Mouse (Mus musculus): ENCODE data around the gene Kcnmb1.
A peak's percentile ranks its signal among the peaks of the same experiment; 100 is the strongest.

The Kcnmb1 gene

GRCm38 (mm10) chr11:34000416-34000815 is 37.6 kb downstream of the Kcnmb1 start:
- DNase-seq (ENCODE audit: low spot score in 2 of 2): no peak

GRCm38 (mm10) chr11:34001938-34002592 is 39.3 kb downstream of the Kcnmb1 start:
- DNase-seq (ENCODE audit: low spot score in 2 of 2): peak in 1 of 2 experiments; percentile 44

GRCm38 (mm10) chr11:34002593-34002965 is 39.8 kb downstream of the Kcnmb1 start:
- DNase-seq (ENCODE audit: low spot score in 2 of 2): no peak

GRCm38 (mm10) chr11:34007616-34008015 is 44.8 kb downstream of the Kcnmb1 start:
- DNase-seq (ENCODE audit: low spot score in 2 of 2): no peak

GRCm38 (mm10) chr11:34008214-34008613 is 45.4 kb downstream of the Kcnmb1 start:
- DNase-seq (ENCODE audit: low spot score in 2 of 2): peak in 1 of 2 experiments; percentile 31

- peak; percentile 24 to 52 for DNase-seq (ENCODE audit: low spot score in 2 of 2)
Measured at GRCm38 (mm10) chr11:34008702-34009101, 45.9 kb downstream of the Kcnmb1 start.

- no peak for DNase-seq (ENCODE audit: low spot score in 2 of 2)
Measured at GRCm38 (mm10) chr11:34009316-34010087, 46.7 kb downstream of the Kcnmb1 start.

- DNase-seq (ENCODE audit: low spot score in 2 of 2): no peak
Measured at GRCm38 (mm10) chr11:34010133-34010858, 47.5 kb downstream of the Kcnmb1 start.

- no peak for DNase-seq (ENCODE audit: low spot score in 2 of 2)
Measured at GRCm38 (mm10) chr11:34010859-34011172, 48.0 kb downstream of the Kcnmb1 start.

GRCm38 (mm10) chr11:34012007-34012652 is 49.3 kb downstream of the Kcnmb1 start:
- DNase-seq (ENCODE audit: low spot score in 2 of 2): no peak
